ENCODE assay signal across 9 mouse cellular contexts in the genomic region with DNA sequence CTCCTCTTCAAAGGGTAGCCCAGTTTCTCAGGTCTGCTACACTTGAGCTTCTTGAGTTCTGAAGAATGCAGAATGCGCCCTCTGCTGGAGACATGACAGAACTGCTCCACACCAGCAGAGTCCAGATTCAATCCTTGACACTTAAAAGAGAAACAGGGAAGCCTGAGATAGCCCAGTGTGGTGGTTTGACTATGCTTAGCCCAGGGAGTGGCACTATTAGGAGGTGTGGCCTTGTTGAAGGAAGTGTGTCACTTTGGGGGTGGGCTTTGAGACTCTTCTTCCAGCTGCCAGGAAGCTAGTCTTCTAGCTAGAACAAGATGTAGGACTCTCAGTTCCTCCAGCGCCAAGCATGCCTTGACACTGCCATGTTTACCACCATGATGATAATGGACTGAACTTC. TPM values are rescaled to one million over a fixed set of nuclear protein-coding genes. Genes with fewer than 3 reads are reported as not detected.
DNase-seq lines count a peak whose midpoint lies in the region; ATAC-seq lines count a peak whose summit lies in the region.
"Had no signal": no experiment of that assay in that cellular context is flagged by ENCODE, and none has a peak within 500 bp of the region (broad histone marks: within the 10 kb centered on the region; RNA-seq: fewer than 3 reads in every experiment).

No protein-coding gene starts in this region.

- no peak overlapping the region for H3K9ac ChIP-seq in hindbrain, embryonic 13.5 days
- H3K9ac ChIP-seq: embryonic facial prominence, embryonic 13.5 days had no signal

- 44% methylated on average over 2 of the region's 2 CpGs for WGBS in hindbrain, embryonic 10.5 days
- WGBS in hindbrain, embryonic 13.5 days: 50% methylated on average over 2 of the region's 2 CpGs

- peaks cover 37% of the 10 kb centered on the region for H3K4me1 ChIP-seq in hindbrain, embryonic 10.5 days (replicated peaks)
- peaks cover 18% of the 10 kb centered on the region for H3K4me1 ChIP-seq in hindbrain, embryonic 13.5 days (replicated peaks)

- peak overlapping the region; percentile 50; the same call in 1 of the 2 replicates for H3K27ac ChIP-seq in hindbrain, embryonic 10.5 days
- no peak overlapping the region for H3K27ac ChIP-seq in hindbrain, embryonic 13.5 days
- H3K27ac ChIP-seq: embryonic facial prominence, embryonic 13.5 days had no signal

- H3K36me3 ChIP-seq in hindbrain, embryonic 10.5 days: no peaks in the 10 kb centered on the region
- H3K36me3 ChIP-seq in hindbrain, embryonic 13.5 days: no peaks in the 10 kb centered on the region
- H3K36me3 ChIP-seq: embryonic facial prominence, embryonic 13.5 days had no signal

- H3K27me3 ChIP-seq in hindbrain, embryonic 10.5 days (ENCODE audit: insufficient read depth, poor library complexity, severe bottlenecking): no peaks in the 10 kb centered on the region
- H3K27me3 ChIP-seq in hindbrain, embryonic 13.5 days: no peaks in the 10 kb centered on the region
- H3K27me3 ChIP-seq: embryonic facial prominence, embryonic 13.5 days had no signal

- H3K4me2 ChIP-seq in hindbrain, embryonic 13.5 days: no peak overlapping the region
- H3K4me2 ChIP-seq: embryonic facial prominence, embryonic 13.5 days had no signal

- no peaks in the 10 kb centered on the region for H3K9me3 ChIP-seq in hindbrain, embryonic 10.5 days
- H3K9me3 ChIP-seq in hindbrain, embryonic 13.5 days: no peaks in the 10 kb centered on the region
- H3K9me3 ChIP-seq: embryonic facial prominence, embryonic 13.5 days had no signal

- DNase-seq in hindbrain, embryonic 10.5 days (ENCODE audit: low spot score): peak; percentile 78
- peak; percentile 88 for DNase-seq in MEL-GATA-1-ER (ENCODE audit: extremely low read depth, low read depth)
- peak; percentile 85 for DNase-seq in cerebellum, adult 9-10 months
- peak; percentile 70 for DNase-seq in gastrocnemius, postnatal 10 days
- peak; percentile 82 to 86 for DNase-seq in layer of hippocampus, postnatal 10 days (ENCODE audit: low spot score in 2 of 2)
- peak; percentile 67 to 77 for DNase-seq in spleen, postnatal 36 days (ENCODE audit: low spot score in 2 of 2)

- no peak for ATAC-seq in hindbrain, embryonic 13.5 days (ENCODE audit: low FRiP score)
- ATAC-seq in megakaryocyte progenitor cell, adult 5-6 weeks (replicated peaks; ENCODE audit: poor library complexity): peak; percentile 74

- H3K4me3 ChIP-seq in hindbrain, embryonic 10.5 days: no peak overlapping the region
- H3K4me3 ChIP-seq in hindbrain, embryonic 13.5 days: no peak overlapping the region
- H3K4me3 ChIP-seq: embryonic facial prominence, embryonic 13.5 days had no signal

RNA-seq across cellular contexts. Expression of gene Tex44, which starts 3.9 kb away (rescaled TPM):
- not detected in 2 replicates for polyA plus RNA-seq in hindbrain, embryonic 10.5 days (2016; fragmentation: Nextera tagmentation; extraction: Ambion mirVana)
- polyA plus RNA-seq in hindbrain, embryonic 13.5 days (2015; fragmentation: Nextera tagmentation; extraction: Ambion mirVana): not detected in 2 replicates
- not detected for total RNA-seq in gastrocnemius, postnatal 10 days (2021)
- not detected for total RNA-seq in layer of hippocampus, postnatal 10 days (2021)
- total RNA-seq in megakaryocyte progenitor cell, adult 5-6 weeks (2015): not detected in 2 replicates
- total RNA-seq in megakaryocyte progenitor cell, adult 5-6 weeks (2017): not detected in 2 replicates
- polyA plus RNA-seq: embryonic facial prominence, embryonic 13.5 days had no signal

RNA-seq across cellular contexts. Expression of gene Nmur1, which starts 4.0 kb away (rescaled TPM):
- polyA plus RNA-seq in hindbrain, embryonic 10.5 days (2016; fragmentation: Nextera tagmentation; extraction: Ambion mirVana): 0.12 TPM in 1 of 2 replicates, not detected in the other
- polyA plus RNA-seq in hindbrain, embryonic 13.5 days (2015; fragmentation: Nextera tagmentation; extraction: Ambion mirVana): not detected in 2 replicates
- total RNA-seq in gastrocnemius, postnatal 10 days (2021): not detected
- total RNA-seq in layer of hippocampus, postnatal 10 days (2021): not detected
- 1.0 TPM in 1 of 2 replicates, not detected in the other for total RNA-seq in megakaryocyte progenitor cell, adult 5-6 weeks (2015)
- total RNA-seq in megakaryocyte progenitor cell, adult 5-6 weeks (2017): not detected in 2 replicates
- polyA plus RNA-seq: embryonic facial prominence, embryonic 13.5 days had no signal
